Mouse (Mus musculus) right cerebral cortex, adult 2 months (tissue): ENCODE data around the gene Gpc3.
A peak's percentile ranks its signal among the peaks of the same experiment; 100 is the strongest.
"Not testable (repeated sequence)": the region's sequence is repeated elsewhere in the genome, so short reads cannot be mapped to it uniquely, and the experiment has no call there.

Experiments used
- DNase-seq, 2 experiments: peaks; one replicate each; pipeline ENCODE4 v3.0.0; 2021 to 2022; ENCODE audit warnings: low spot score in 2 of 2

Gene Gpc3

DNA sequence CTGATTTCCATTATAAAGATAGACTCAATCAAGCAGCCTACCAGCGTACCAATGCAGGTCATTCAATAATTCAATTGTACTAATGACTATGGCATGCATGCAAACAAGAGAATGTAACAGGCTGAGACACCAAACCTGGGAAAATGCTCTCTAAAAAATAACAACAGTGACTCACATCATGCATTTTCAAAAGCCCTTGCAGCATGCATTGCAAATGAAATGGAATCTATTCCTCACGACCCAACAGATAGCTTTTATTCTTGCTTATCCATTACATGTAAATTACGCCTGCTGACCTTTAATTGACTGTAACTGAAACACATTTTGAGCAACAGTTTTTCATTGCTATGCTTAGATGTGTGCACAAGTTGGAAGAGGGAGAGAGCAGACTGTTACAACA is 200.8 kb downstream of the Gpc3 start:
- DNase-seq = no peak

DNA sequence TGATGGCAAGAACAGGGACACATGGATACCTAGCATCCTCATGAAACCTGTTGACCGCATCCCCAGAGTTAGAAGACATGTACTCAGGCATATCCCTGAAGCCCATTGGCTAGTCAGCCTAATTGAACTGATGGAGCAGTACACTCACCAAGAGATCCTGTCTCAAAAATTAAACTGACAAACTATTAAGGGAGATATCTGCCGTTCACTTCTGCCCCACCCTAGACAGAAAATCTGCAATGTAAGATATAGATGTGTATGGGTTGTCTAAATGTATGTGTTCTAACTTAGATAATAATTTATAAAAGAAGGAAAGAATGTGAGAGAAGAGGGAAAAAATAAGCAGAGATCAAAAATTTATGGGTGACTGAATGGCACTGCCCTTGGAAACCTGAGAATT is 212.6 kb downstream of the Gpc3 start:
- DNase-seq = no peak

DNA sequence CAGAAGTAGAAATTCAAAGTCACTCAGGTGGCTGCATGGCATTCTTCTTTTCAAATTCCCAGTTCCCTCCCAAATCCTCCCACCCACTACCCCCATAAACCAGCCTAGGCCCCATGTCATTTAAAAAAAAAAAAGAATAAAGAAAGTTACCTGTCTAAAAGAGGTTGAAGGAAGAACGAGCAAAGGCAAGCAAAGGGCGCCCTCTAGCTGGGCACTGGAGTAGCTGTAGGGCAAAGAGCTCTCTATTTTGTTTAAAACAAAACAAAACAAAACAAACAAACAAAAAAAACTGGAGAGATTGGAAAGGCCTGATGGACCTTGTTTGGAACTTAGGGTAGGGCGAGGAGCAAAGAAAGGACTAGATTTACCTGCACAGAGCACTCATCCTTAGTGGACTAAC is 238.6 kb downstream of the Gpc3 start:
- DNase-seq = no peak

DNA sequence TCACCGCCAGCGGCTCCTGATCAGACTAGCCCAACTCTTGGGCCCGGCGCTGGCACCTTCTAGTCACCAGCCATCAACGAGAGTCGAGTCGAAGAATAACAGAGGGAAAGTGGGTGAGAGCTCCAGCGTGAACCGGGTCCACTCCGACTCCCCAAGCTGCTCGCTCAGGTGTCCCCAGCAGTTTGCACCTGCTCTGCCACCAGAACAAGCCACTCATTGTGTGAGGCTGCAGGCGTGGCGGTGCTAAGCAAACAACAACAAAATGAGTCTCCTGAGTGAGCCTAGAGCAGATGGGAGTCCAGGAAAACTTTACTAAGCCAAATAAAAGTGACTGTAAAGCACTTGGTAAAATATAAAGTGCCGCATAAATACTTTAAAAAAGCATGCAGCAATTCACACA is 239.5 kb downstream of the Gpc3 start:
- DNase-seq = no peak

DNA sequence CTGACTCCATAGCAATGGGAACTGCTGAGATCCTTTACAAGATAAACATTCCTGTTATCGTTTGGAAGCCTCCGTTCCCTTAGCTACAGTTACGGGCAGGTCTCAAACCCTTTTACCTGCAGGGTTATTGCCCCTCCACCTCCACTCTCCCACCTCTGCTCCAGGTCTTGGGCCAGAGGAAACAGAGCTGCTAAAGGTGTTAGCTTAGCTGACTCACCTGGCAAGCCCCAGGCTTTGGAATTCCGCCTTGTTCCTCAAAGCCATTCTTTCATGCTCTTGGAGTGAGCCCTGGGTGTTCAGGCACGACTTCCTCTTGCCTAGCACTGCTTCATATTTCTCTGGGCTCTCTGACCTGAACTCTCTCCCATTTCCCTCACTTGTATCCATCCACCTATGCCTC is 241.3 kb downstream of the Gpc3 start:
- DNase-seq = no peak

DNA sequence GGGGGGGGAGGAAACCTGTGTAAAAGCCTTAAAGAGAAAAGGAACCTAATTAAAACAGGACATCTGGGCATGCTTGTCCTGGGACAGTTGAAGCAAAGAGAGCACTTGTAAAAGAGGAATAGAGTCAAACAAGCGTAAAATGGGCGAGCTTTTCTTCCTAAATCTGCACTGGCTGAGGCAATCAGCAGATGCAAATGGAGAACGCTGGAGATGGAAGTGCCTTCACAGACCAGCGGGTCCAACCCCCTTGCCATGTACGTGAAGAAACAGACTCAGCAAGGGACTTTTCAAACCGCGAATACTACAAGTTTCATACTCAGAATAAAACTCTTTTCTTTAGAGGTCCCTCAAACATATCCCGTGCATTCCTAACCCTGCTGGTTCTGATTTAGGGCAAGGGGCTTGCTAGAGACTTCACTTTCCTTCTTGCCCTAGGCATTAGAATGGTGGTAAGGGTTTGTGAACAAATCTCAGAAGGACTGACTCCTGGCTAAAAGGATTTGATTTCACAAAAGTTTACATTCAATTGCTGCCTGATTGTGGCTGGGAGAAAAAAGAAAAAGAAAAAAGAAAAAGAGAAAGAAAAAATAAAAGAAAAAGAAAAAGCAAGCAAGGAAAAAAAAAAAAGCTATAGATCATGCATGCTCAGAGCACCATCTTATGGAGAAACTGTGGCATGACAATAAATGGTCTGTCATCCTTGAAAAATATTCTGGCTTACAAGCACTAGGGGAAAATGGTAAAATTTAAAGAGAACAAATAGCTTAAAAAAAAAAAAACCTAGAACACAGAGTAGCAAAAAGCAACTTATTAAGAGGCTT is 243.6 kb downstream of the Gpc3 start:
- no peak for DNase-seq

DNA sequence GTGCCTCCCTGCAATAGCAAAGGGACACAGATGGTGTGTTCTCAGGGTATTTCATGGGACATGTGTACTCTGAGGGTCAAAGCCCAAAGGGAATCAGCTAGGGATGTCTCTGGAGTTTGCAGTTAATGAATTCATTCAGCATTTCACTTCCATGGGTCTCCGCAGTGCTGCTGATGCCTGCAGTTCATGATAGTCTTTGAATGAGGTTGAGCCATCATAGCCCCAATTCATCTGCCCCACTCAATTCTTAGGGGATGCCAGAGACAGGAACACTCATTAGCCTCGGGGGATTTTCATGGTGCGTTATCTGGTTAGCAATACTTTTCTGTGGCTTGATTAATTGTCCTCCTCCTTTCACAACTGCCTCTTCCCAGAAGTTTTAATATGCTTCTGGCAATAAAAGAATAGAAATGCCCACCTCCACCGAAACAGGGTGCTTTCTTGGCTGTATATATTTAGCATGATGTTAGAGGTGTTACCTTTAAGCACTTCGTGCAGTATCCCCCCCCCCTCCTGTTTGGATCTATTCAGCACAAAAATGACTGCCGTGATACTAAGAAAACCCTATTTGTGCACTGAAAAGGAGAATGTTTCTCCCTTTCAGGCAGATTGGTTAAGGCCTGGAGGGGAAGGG is 244.3 kb downstream of the Gpc3 start:
- DNase-seq = no peak

DNA sequence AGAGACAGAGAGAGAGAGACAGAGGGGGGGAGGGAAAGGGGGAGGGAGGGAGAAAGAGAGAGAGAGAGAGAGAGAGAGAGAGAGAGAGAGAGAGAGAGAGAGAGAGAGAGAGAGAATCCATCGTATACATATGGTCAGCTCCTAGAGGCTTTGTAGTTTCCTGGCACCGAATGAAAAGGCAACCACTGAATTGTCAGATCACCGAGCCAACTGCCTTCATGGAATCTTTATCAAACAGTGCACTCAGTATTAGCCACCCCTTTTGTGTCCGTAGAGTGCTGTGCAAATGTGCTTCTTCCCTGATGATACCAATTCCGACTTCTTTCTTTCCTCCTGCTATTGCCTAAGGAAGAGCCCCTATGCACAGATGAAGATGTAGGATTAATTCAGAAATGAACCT is 246.9 kb downstream of the Gpc3 start:
- no peak for DNase-seq

DNA sequence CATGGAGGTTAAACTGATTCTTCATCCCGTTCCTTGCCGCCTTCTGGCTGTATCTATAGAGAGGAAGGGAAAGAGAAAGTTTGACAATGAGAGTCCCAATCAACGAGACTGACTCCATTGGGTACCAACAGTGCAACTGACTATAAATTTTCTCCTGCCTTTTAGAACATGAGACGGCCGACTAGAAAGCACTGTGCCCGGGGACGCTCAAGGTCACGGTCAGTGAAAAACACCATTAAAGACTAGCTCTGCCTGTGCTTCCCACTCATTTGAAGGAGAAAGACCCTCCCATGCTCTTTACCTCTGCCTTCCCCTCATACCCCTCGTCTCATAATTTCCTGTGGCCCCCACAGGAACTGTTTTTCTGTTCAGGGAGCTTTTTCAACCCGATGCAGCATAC is 248.0 kb downstream of the Gpc3 start:
- no peak for DNase-seq

DNA sequence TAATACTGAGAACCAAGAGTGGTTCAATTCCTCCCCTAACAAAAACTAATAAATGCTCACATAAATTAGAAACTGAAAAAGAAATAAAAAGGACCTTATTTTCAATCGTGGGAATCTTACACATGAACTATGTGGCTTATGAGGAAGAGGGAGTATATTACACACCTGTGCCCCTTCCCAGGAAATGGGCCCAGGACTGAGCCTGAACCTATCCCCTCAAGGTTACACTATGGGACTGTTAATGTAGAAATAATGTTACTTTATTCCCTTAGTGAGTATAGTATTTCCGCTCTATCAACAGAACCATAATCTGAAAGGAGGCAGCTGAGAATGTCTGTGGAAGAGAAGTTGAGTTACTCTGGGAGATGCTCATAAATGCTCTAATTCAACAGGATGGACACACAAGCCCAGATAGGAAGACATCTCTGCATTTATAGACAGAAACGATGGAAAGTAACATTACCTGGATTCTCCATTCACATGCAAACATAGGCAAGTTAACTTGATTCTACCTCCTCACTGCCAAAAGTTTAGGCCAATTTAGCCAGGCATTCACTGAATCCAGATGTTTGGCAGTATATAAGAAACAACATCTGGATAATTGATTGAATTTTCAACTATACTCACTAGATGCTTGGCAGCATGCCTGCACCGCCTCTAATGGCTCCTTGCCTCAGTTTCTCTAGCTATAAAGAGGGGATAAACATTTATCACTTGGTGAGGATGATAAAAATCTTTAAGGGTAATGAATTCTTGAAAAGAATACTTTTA is 251.3 kb downstream of the Gpc3 start:
- no peak for DNase-seq

DNA sequence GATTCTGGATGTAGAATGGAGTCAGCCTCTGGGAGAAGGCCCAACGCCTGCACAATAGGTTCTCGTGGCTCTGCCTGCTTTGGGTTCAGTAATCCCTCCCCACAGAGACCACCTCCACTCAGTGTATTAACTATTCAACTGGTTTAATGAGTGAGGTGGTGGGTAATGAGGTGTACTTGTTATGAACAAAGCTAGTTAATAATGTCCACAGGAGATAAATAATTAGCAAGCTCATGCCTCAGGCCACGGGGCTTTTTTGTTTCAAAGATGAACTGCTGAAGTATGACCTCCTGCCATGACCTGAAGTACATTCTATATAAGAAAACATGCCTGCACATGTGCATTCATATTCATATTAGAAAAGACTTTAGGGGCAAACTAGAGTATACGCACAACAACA is 260.8 kb downstream of the Gpc3 start:
- DNase-seq = no peak

DNA sequence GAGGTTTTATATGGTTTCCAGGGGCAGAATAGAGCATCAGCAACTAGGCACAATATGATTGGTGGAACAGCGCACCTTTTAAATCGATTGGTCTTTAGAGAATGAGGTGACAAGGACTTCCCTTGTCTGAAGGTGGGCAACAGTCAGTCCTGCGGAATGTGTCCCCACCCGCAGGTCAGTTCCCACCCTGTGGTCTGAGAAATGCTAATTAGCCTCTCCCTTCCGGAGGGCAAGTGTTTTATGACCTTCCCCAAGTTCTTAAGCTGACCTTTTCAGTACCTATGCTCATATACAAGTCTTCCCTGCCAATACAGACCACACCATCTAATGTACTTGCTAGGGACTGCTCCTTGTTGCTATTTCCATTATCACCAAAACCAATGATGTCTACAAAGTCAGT is 263.1 kb downstream of the Gpc3 start:
- not testable (repeated sequence) for DNase-seq

DNA sequence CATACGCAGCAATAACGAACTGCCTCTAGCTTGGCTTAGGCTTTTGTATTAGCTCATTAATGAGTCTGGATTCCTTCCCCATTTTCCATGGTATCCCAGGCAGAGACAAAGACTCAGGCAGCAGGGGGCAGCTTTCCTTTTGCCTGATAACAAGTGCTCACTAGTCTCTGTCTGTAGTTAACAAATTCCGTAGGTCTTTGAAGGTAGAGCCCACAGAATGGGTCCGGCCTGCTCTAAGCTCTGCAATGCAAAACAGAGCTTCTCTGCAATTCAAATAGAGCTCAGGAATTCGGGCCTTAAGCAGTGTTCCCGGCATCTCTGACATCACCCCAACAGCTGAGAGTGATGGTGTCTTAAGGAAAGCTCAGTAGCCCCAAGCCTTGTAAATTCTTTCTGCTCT is 265.0 kb downstream of the Gpc3 start:
- DNase-seq = no peak

DNA sequence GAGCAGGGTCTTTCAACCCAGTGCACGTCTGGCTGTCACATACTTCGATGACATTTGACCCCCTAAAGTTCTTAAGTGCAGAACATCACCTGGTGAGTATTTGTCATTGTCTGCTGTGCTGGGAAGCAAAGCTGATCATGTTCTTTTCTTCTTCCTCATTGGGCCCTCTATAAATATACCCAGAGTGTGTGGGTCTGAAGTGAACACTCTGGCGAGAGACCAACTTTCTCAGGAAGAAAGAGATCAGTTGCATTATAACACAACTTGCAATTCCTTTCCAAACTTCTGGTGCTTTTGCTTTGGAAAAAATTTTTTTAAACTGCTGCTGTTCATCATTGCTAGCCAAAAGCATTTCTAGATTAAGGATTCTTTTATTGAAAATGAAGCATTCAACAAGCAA is 269.7 kb downstream of the Gpc3 start:
- peak in 1 of 2 experiments; percentile 1 for DNase-seq

DNA sequence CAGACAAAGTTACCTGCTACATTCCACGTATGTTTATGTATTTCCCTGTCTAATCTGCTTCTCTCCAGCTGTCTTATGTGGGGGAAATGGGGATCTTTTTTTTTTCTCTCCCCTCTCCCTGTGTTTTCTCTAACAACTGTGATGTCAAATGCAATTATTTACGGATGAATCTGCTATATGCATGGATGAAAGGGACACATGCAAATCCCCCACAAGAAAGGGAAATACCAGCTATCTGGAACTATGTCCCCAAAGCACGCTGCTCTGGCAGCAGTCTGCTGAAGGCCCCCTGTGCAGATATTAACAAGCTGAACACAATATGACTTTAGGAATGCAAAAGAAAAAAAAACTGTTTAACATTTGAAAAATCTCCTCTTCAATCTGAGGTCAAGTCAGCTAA is 273.5 kb downstream of the Gpc3 start:
- DNase-seq = no peak

DNA sequence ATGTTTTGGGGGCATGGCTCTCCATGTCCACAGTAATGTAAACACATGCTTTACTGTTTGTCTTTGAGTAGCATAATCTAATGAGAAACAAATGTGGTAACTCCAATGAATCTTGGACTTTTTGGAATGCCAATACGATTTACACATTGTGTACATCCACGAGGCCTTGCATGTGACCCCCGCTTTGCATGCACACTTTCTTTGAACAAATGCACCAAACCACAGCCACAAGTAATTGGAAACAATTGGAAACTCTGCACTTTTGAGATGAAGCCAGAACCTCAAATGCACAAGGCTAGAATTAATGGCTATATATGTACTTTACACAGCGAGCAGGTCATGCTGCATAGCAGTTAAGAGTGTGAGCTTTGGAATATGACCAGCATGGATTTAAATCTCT is 292.0 kb downstream of the Gpc3 start:
- DNase-seq = no peak

DNA sequence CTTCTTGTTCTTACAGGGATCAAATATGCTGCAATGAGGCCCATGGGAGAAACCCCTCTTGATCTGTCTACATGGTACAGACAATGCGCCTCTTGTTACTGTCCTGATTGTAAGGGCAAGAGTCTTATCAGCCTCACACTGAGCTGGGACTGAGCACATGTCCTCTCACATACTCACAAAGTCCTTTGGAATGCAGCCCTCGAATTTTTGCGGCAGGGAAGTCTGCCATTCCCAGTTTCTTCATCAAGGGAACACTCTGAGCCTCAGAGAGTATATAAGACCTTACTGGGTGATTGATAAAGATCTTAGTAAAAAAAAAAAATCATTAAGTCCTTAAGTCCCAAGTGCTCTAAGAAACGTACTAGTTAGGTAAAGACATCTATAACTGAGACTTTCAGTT is 293.1 kb downstream of the Gpc3 start:
- no peak for DNase-seq

DNA sequence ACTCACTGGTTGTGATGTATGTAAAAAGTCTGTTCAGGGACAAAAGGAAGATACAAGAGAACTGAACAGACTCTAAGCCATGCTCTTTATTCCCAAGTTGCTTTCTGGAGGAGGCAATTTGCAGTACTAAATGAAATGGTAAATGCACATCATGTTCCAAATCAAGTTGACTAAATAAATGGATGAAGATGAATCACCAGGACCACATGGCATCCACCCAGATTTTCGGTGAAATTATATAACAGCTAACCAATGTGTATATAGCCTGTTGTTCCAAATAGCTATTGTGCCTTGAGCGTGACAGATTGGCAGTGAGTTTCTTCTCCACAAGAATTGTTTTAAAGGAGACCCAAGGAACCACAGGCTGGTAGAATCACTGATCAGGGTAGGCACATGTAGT is 302.8 kb downstream of the Gpc3 start:
- DNase-seq = peak; percentile 31 to 32

DNA sequence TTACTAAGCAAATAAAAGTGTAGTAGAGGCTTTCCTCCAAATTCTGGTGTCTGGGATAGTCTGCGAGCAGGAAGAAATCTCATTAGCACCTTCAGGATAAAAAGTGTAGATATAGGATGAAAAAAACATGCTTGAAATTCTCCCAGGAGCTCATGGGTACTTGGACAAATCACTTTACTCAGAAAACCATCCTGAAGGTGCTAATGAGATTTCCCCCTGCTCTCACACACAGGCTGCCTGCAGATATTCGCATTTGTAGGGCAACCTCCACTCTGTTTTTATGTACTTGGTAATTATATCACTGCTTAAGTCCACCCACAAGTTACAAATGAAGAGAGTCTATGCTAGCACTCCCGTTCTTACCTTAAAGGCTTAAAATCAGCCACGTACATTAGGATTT is 308.5 kb downstream of the Gpc3 start:
- DNase-seq = no peak

DNA sequence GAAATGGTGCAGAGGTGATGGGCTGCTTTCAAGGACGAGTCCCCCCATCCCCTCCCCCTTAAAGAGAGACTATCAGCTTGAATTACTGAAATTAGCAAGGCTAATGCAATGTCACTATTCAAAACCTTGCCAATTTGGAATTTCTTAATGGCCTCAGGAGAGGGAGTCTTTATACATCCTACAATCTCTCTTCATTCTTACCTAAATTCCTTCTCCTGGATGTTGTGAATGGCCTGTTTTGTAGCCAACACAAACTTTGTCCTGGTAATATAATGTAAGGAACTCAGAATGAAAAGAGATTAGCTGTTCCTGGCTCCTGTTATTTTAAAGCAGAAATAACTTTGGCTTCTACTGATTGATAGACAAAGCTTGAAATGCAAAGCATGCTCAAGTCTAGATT is 325.0 kb downstream of the Gpc3 start:
- no peak for DNase-seq

DNA sequence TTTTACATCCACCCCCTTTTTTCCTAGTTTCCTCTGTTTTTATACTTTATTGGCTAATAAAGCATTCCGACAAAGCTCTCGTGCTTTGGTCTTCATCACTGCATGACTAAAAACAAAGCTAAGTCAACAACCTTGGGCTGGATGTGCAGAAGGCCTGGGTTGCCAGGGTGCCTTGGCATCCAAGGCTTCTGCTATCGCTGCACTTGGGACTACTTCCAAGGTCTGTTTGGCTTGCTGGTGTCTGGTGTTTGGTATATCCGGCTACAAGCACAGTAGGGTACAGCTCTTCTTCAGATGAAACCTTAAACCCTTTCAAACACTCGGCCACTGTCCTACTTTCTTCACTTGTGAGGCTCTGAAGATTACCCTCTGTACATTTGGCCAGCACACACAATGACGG is 325.8 kb downstream of the Gpc3 start:
- no peak for DNase-seq

DNA sequence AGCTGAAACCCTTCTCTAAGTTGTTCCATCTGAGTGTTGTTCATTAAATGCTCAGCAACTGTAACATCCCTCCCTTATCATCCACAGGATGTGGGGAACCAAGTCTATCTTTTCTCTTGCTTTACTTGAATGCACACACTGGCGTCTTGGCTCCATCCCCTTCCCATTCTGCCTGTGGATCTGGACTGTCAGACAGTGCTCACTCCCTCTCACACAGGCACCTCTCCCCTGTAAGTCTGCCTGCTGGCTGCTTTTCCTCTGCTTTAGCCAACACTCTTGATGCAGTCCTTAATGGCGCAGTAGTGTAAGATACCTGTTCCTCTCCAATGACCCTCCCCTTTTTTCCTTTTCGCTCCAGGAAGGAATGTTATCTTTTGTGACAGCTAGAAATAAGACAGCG is 331.7 kb downstream of the Gpc3 start:
- DNase-seq = no peak
